Mouse (Mus musculus) myocyte (in vitro differentiated cells): ENCODE data around the gene Midn.

ENCODE experiments used
- E2F4 ChIP-seq: IDR thresholded peaks from one replicate; pipeline ENCODE4 v1.6.1; 2011; ENCODE audit warnings: mild to moderate bottlenecking, control low read depth, moderate library complexity; ENCODE audit not compliant: insufficient read depth
- MAX ChIP-seq: IDR thresholded peaks from one replicate; pipeline ENCODE4 v1.6.1; 2011; ENCODE audit warnings: low read depth, mild to moderate bottlenecking, control low read depth
- MYOD1 ChIP-seq, 3 experiments: IDR thresholded peaks; one replicate each; pipeline ENCODE4 v1.6.1; 2011; ENCODE audit warnings: control low read depth in 2 of 3, low read depth in 2 of 3, mild to moderate bottlenecking in 2 of 3, moderate library complexity in 1 of 3; ENCODE audit not compliant: insufficient read length in 2 of 3, control insufficient read depth in 1 of 3
- POLR2A ChIP-seq: IDR thresholded peaks from one replicate; pipeline ENCODE4 v1.6.1; 2011; ENCODE audit warnings: low read depth, mild to moderate bottlenecking, control low read depth, moderate library complexity; ENCODE audit not compliant: insufficient read length
- REST ChIP-seq: IDR thresholded peaks from one replicate; pipeline ENCODE4 v1.6.1; 2011; ENCODE audit warnings: mild to moderate bottlenecking, control low read depth, moderate library complexity; ENCODE audit not compliant: insufficient read depth, insufficient read length

DNA sequence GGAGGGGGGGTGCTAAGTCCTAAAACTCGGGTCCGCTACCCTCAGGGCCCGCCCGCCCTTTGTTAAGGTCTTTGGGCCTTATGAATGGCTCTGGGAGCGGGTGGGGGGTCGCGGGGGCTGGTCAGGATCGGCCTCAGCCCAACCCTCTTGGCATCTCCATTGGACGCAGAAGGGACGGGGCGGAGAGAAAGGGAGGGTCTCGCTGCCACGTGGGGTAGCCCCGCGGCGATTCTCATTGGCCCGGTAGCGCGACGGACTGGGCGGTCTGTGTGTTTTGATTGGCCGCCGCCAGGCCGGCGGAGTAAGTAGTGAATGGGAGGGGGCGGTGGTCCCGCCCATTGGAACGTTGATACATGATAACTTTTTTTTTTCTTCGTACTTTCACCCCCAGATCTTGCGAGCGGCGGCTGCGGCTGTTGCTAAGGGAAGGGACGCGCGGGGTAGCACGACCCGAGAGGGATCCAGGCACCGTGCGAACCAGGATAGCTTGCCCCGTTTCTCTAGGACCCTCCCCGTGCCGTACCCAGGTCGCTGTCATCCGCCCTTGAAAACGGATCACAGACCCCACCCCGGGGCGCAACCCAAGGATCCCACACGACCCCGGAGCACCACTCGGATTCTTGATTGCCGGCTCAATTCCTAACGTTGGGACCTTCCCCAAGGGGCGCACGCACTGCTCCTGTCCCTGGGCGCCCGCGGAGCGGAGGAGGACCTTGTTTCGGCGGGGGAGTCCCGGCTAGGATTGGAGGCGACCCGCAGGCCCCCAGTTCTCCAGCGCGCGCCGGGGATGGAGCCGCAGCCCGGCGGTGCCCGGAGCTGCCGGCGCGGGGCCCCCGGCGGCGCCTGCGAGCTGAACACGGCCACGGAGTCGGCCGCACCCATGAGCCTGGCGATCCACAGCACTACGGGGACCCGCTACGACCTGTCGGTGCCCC, 1.5 kb downstream of the Midn start:
- TF ChIP-seq POLR2A = peak; percentile 91
- no peak for TF ChIP-seq MYOD1 (IDR thresholded peaks at IDR 0.05; ENCODE audit: control insufficient read depth in 1 of 3, insufficient read length in 2 of 3, low read depth in 2 of 3)
- no peak for TF ChIP-seq E2F4
- TF ChIP-seq MAX = no peak
- TF ChIP-seq REST = peak; percentile 16
